15 mouse cellular contexts compared by ENCODE assay signal in genomic region chr7:97356253-97356652, GRCm38 (mm10). TPM values are rescaled to one million over a fixed set of nuclear protein-coding genes. Genes with fewer than 3 reads are reported as not detected.
DNase-seq lines count a peak whose midpoint lies in the region; TF ChIP-seq lines count a peak whose summit lies in the region.
"Had no signal": no experiment of that assay in that cellular context is flagged by ENCODE, and none has a peak within 500 bp of the region (broad histone marks: within the 10 kb centered on the region; RNA-seq: fewer than 3 reads in every experiment).

No protein-coding gene starts in this region.

- no peak overlapping the region for H3K9ac ChIP-seq in liver, adult 2 months (ENCODE audit: low read depth, low read length)
- H3K9ac ChIP-seq: hindbrain, embryonic 14.5 days; kidney, embryonic 15.5 days; limb, embryonic 12.5 days had no signal

- DNase-seq in gastrocnemius, adult 2 months = no peak
- no peak for DNase-seq in gastrocnemius, postnatal 25 days
- no peak for DNase-seq in liver, adult 2 months (ENCODE audit: extremely low read depth, low read depth, low spot score)
- no peak for DNase-seq in liver
- peak; percentile 68 for DNase-seq in adipocyte (ENCODE audit: low spot score)
- peak; percentile 60 for DNase-seq in lung, postnatal 36 days
- DNase-seq in right cerebral cortex, postnatal 4 days = no peak
- DNase-seq in ovary, postnatal 10 days (ENCODE audit: low spot score) = no peak
- DNase-seq: cerebellum, adult 8-10 months; spleen, adult 18-20 months; thymus, adult 18-20 months had no signal

- no peak overlapping the region for H3K4me3 ChIP-seq in gastrocnemius, adult 2 months
- no peak overlapping the region for H3K4me3 ChIP-seq in liver, adult 2 months (ENCODE audit: insufficient read depth, low read depth, low read length)
- H3K4me3 ChIP-seq: kidney, embryonic 15.5 days; limb, embryonic 12.5 days; myocyte had no signal

- H3K36me3 ChIP-seq in liver, adult 2 months (ENCODE audit: control insufficient read depth, insufficient read depth, low read length) = no peaks in the 10 kb centered on the region
- H3K36me3 ChIP-seq: kidney, embryonic 15.5 days; limb, embryonic 12.5 days had no signal

- no peaks in the 10 kb centered on the region for H3K79me2 ChIP-seq in liver, adult 2 months (ENCODE audit: control insufficient read depth, insufficient read depth, low read length)

- no peaks in the 10 kb centered on the region for H3K27me3 ChIP-seq in liver, adult 2 months (ENCODE audit: control insufficient read depth, insufficient read depth, low read length)
- H3K27me3 ChIP-seq: kidney, embryonic 15.5 days; limb, embryonic 12.5 days had no signal

- intact Hi-C loops in gastrocnemius, adult 2 months (cut with DNase I) = no loop called here

- no peak for TF ChIP-seq POLR2A in liver, adult 2 months (IDR thresholded peaks at IDR 0.05; ENCODE audit: extremely low read depth, insufficient read depth, low read length)

- 77% methylated on average over 5 of the region's 5 CpGs for WGBS in liver, adult 2 months

- peaks cover 8% of the 10 kb centered on the region for H3K4me1 ChIP-seq in liver, adult 2 months (ENCODE audit: control insufficient read depth, insufficient read depth, low read length)
- H3K4me1 ChIP-seq: kidney, embryonic 15.5 days had no signal

- TF ChIP-seq CTCF in gastrocnemius, adult 2 months (IDR thresholded peaks at IDR 0.05) = no peak
- TF ChIP-seq CTCF in liver, adult 2 months (IDR thresholded peaks at IDR 0.05; ENCODE audit: low read depth, low read length) = no peak

- peak overlapping the region; percentile 70 for H3K27ac ChIP-seq in gastrocnemius, adult 2 months
- H3K27ac ChIP-seq in liver, adult 2 months (replicated peaks; ENCODE audit: insufficient read depth, low read depth, low read length) = peak overlapping the region; percentile 60
- H3K27ac ChIP-seq: hindbrain, embryonic 14.5 days; limb, embryonic 12.5 days had no signal

RNA-seq across cellular contexts. Expression of gene Alg8, which starts 15.2 kb away (rescaled TPM):
- total RNA-seq in gastrocnemius, adult 2 months (2021) = 1 to 10 TPM; 3.1 to 4.7 TPM
- 1 to 10 TPM; 3.2 to 4.1 TPM for total RNA-seq in gastrocnemius, postnatal 25 days (2021)
- 3.3 and 6.2 TPM in 2 replicates for total RNA-seq in liver, adult 2 months (2014; rRNA removed)
- polyA plus RNA-seq in liver, adult 2 months (2012; rRNA removed) = 6.3 and 7.5 TPM in 2 replicates

RNA-seq across cellular contexts. Expression of gene Kctd21, which starts 24.1 kb away (rescaled TPM):
- total RNA-seq in gastrocnemius, adult 2 months (2021) = 1 to 10 TPM; 3.4 to 5.1 TPM
- 1 to 10 TPM; 2.9 to 3.8 TPM for total RNA-seq in gastrocnemius, postnatal 25 days (2021)
- 3.2 and 4.2 TPM in 2 replicates for total RNA-seq in liver, adult 2 months (2014; rRNA removed)
- 4.8 and 5.4 TPM in 2 replicates for polyA plus RNA-seq in liver, adult 2 months (2012; rRNA removed)

RNA-seq across cellular contexts. Expression of gene Usp35, which starts 24.4 kb away (rescaled TPM):
- total RNA-seq in gastrocnemius, adult 2 months (2021) = under 1 TPM; 0.45 to 0.64 TPM
- 1 to 10 TPM in 1 of 2 experiments, under 1 TPM in 1; 1.00 to 1.2 TPM for total RNA-seq in gastrocnemius, postnatal 25 days (2021)
- total RNA-seq in liver, adult 2 months (2014; rRNA removed) = 0.87 and 1.0 TPM in 2 replicates
- polyA plus RNA-seq in liver, adult 2 months (2012; rRNA removed) = 0.86 and 1.5 TPM in 2 replicates

RNA-seq across cellular contexts. Expression of gene Ndufc2, which starts 43.5 kb away (rescaled TPM):
- 100 to 1,000 TPM; 254 to 341 TPM for total RNA-seq in gastrocnemius, adult 2 months (2021)
- total RNA-seq in gastrocnemius, postnatal 25 days (2021) = 100 to 1,000 TPM; 322 to 325 TPM
- total RNA-seq in liver, adult 2 months (2014; rRNA removed) = 213 and 221 TPM in 2 replicates
- 191 and 204 TPM in 2 replicates for polyA plus RNA-seq in liver, adult 2 months (2012; rRNA removed)

Comparison
In these comparisons a context has a peak if more than half of its experiments do, and no peak if none do; other contexts are left out.
1. DNase-seq: peak in adipocyte (single experiment) and lung, postnatal 36 days (single experiment); none in gastrocnemius, adult 2 months (single experiment), gastrocnemius, postnatal 25 days (single experiment), liver, adult 2 months (single experiment), liver (single experiment), right cerebral cortex, postnatal 4 days (single experiment) and ovary, postnatal 10 days (single experiment).